Mouse (Mus musculus): ENCODE data around the gene Gm3106.
"Not testable (repeated sequence)": the region's sequence is repeated elsewhere in the genome, so short reads cannot be mapped to it uniquely, and the experiment has no call there.

The Gm3106 gene

GRCm38 (mm10) chr5:94217705-94218104 lies at the start of gene Gm3106:
Gene Gm3106 (plus strand): TSS chr5:94218005.
- DNase-seq (ENCODE audit: low spot score in 2 of 2), result not testable (repeated sequence)
